Mouse (Mus musculus): ENCODE data around the gene Nradd.
A peak's percentile ranks its signal among the peaks of the same experiment; 100 is the strongest.

Gene Nradd

DNA sequence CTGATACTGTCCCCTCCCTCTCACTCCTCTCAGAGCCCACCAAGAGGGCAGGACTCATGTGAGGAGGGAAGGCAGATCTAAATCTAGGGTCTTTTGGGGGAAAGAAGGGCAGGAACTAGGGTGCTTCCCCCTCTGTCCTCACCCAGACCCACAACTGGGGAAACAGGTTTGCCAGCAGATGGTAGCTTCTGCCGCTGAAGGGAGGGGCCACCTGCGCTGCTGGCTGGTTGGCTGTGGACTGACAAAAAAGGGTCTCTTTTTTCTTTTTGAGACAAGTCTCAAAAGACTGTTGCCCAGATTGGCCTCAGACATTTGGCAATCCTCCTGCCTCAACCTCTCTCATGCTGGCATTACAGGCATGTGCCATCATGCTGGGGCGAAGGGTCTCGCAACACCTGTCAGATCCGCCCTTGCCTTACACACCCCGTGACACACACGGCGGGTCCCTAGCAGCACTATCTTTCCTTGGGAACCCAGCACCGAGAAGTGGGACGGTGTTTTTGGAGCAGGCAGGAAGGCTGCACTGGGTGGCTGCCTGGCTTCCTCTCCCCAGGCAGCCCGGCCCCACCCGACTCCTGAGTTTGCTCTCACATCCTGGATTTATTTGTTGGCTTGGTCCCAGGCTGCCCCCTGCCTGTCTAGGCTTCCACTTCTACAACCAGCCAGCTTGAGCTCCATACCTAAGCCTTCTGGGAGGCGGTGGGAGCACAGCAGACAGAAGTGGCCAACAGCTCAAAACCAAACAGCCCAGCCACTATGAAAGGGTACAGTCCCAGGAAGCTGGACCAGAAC, 27.9 kb upstream of the Nradd start:
- DNase-seq, result peak; percentile 60

DNA sequence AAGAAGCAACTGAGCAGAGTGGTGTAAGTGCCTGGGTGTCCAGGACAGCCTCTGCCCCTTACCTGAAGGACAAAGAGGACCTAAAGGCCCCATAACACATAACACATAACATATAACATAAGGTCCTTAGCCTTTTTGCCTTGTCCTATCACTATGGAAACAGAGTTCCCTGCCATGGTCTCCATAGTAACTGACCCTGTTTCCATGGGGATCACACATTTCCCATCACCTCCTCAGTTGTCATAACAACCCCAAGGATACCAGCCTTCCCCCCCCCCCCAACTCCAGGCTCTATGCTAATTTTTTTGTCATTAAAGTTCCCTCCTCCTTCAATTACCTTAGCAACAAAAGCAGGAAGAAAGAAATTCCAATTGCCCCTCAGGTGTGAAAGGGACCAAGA, 25.5 kb upstream of the Nradd start:
- no peak for DNase-seq

DNA sequence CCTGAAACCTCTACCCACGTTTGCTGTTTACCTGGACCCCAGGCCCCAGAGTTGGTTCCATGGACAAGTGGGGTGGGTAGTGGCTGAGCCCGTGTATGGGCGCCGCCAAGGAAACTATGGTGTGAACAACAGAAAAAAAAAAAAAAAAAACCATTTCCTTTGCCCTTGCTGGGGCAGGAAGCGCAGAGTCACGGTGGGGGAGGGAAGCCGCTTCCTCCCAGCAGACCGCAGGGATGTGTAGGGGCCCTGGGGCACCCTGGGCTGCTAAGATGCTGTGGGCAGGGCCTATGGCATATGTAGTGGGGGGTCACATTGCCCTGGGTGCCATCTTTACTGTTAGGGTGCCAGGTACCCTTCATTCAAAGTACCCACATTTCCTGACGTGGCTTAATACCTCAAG, 21.0 kb upstream of the Nradd start:
- DNase-seq, result no peak

DNA sequence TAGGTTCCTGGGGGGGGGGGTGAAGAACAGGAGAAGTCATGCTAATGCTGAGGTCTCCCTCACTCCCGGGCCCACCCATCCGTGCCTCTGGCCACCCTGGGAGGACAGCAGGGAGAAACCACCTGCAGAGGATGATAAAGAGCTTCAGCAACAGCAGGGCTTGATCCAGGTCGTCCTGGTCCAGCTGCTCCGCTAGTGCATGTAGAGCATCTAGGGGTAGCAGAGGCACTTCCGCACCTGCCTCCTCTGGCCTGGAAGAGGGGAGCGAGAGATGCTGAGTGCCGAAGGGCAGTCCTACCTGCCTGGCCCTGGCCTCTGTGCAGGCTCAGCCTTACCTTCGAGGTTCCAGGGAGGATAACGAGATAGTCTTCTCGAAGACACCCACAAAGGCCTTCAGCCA, 20.0 kb upstream of the Nradd start:
- no peak for DNase-seq

DNA sequence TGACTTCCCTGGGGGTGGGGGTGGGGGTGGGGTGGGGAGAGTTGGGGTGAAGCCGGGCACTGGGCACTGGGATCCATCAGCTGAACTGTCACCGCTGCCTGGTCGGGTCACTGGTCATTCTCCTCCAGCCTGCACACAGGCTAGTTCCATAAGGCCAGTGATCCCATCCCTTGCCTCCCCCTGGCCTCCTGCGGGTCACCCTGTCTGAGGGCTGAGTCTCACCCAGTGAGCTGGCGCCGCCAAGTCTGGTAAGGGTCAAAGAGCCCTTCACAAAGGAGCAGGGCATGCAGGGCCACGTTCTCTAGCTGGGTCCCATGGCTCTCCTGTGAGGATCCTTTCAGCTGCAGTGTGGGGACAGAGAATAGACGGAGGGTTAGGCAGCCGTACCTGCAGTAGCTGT, 19.5 kb upstream of the Nradd start:
- DNase-seq, result no peak

DNA sequence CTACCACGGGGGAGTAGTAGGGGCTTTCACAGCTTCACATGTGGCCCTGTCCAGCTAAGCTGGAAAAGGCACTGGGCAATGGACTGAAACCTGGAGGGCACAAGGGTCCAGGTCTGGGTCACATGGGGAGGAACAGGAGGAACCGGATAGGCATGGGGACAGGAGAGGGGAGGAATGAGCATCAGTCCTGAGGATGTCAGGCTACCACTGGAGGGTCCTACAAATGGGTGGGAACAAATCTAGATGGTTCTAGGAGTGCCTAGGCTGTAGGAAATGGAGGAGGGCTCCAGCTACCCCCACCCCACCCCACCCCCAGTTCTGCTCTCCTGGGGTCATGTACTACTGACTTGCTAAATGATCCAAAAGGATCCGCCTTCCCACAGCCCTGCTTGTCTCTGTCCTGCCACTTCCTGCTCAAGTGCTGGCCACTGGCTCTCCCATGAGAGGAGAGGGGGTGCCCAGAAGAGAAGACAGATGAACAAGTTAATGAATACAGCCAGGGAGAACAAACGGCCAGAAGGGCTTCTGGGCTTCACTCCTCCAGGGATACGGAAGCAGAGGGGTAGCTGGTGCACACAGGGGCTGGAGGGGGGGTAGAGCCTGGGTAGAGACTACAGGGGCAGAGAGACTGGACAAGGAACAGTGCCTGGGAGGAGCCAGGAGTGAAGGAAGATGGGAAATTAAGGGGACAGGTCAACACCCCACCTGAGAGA, 18.7 kb upstream of the Nradd start:
- DNase-seq, result no peak

DNA sequence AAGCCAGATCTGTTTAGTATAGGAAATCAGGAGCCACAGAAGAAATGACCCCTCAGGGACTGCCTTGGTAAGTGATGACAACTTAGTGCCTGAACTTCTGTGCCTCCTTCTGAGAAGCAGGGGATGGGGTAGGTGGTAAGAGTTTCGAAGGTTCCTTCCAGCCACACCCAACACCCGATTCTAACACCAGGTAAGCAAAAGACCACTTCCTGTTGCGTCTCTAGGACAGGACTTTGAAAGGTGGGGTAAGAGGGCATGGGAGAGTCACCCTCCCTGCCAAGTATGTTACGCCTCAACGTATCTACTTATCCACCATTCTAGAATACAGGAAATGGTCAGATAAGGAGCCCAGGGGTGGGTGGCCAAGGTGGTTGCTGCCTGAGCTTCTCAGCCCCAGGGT, 16.8 kb upstream of the Nradd start:
- no peak for DNase-seq

DNA sequence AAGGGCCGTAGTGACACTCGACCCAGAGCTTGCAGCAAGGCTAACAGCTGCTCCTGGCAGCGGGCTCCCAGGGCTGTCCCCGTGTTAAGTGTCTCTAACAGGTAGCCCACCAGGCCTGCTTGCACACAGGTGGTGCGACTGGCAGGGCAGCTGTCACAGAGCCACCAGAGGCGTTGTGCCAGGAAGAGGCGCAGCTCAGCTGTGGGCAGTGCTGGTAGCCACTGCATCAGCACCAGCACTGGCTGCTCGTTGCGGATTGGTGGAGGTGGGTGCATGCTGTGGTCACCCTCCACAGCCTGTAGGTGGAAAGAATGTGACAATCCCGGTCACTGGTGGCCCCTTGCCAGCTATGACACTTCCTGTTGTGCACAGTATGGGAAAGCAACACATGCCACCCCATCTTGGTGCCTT, 14.4 kb upstream of the Nradd start:
- DNase-seq, result peak; percentile 68

DNA sequence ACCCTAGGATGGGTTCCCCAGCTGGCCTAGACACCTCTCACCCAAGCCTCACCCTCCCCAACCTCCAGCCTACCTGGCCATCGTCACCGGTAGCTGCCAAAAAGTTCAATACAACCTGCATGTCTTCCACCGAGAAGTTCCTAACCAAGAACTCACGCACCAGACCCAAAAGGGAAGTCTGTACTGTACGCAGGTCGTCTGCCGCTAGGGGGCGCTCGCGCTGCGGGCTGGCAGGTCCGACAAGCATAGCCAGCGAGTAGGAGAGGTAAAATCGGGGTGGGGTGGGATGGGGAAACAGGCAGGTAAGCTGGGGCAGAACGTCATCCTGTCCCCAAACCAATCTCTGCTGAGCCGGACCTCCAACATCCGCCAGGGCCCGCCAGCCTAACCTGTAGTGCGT, 11.0 kb upstream of the Nradd start:
- peak; percentile 82 for DNase-seq

DNA sequence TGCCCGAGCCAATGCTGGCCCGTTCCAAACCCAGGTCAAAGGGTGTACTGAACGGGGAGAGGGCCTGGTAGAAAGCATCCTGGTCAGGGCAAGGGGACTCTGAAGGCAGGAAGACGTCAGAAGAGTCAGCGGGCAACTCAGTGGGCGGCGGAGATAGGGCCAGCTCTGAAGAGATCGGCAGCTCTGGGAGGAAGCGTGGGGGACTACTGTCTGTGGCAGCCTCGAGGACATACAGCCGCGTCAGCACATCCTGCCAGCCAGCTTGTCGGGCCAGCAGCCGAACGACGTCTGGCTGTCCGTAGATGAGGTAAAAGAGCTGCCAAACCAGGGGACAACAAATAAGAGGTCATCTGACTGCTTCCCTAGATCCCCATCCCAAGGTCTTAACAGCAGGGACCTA, 9.6 kb upstream of the Nradd start:
- peak; percentile 25 for DNase-seq

DNA sequence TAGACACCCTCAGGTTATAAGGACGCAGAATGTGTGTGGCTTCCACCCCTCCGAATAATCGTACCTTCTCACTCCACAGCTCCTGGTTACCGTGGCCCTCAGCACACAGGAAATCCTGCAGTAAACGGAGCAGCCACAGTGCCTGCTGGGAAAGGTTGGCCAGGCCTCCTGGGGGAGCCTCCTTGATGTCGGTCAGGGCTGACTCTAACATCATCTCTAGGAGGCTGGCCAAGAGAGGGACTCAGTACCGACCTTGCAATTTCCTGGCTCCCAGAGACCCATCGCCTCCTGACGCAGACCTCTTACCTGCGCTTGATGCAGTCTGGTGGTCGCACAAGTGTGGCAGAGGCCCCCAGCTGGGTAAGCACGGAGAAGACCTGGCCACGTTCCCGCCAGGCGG, 8.4 kb upstream of the Nradd start:
- DNase-seq, result peak; percentile 35

DNA sequence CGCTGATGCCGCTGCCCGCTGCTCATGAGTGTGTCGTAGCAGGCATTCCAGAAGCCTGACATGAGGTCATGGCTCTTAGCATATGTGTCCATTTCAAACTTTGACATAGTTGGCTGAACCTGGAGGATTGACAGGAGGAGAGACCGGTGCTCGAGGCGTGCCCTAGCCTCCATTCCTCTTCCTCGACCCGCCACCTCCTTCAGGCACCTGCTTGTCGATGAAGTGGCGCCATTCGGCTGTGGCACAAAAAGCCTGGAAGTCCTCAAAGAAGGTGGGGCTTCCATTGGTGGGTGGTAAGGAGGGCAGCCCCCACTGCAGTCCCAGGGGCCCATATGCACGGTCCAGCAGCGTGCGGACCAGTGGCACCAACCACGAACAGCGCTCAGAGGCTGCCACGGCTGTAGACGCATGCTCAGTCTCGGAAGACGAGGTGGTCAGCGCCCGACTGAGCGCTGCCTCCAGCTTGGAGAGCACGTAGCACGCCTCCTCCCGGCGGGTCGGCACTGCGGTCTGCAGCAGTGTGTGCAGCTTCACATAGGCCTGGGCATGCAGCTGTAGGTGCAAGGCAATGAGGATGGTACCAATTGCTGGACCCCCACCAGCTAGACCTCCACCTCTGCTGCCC, 7.5 kb upstream of the Nradd start:
- peak; percentile 36 for DNase-seq

DNA sequence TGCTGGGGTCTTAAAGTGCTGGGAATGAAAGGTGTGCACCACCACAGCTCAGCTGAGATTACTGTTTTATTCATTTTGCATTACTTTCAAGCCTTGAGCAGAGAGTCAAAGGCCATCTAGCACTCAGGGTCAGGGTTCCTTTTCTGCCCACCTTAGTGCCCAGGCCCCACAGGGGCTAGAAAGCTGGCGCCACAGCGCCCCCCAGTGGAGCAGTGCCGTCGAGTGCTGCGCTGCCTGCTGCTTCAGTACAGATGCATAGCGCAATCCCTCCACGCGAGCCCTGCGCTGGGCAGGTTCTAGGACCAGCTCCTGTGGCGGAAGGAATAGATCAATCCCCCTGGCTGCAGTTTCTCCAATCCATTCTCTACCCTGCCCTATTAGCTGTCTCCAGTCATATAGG, 6.9 kb upstream of the Nradd start:
- DNase-seq, result no peak

DNA sequence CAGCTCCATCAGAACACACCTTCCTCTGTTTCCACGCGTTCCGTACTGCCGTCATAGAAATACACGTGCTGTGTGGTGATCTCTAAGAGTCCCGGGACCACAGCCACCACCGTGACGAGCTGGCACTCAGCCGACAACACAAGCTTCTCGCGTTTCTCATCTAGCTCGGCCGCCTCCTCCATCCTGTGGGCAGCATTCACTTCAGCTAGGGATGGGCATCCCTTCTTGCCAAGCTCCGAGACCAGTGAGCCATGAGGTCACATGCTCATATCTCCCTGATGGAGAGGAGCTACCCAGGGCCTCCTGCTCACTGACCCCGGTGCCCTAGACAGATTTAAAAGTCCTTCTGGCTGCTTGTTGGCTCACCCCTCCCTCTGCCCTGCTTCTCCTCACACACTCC, 5.9 kb upstream of the Nradd start:
- no peak for DNase-seq

DNA sequence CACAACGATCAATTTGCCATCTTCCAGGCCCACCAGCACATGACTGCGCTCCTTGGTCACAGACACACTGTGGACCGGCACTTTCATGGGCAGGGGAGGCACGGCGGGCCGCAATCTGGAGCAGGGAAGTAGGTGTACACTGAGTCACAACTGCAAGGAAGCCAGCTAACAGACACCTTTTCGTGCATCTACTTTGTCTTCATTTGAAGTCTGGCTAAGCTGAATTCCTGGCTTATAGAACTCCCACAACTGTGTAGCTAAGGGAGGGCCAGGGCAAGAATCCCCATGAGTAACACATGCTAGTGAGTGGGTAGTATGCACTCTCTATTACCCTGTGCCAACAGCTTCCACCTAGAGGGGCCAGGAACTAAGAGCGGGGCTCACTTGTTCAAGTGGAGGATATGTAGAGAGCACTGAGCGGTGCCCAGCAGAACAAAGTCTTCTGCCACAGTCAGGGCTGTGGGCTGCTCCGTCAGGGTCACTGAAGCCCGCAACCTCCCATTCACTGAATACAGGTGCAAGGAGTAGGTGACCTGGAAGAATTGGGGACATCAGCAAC, 1.2 kb upstream of the Nradd start:
- DNase-seq, result peak; percentile 34

DNA sequence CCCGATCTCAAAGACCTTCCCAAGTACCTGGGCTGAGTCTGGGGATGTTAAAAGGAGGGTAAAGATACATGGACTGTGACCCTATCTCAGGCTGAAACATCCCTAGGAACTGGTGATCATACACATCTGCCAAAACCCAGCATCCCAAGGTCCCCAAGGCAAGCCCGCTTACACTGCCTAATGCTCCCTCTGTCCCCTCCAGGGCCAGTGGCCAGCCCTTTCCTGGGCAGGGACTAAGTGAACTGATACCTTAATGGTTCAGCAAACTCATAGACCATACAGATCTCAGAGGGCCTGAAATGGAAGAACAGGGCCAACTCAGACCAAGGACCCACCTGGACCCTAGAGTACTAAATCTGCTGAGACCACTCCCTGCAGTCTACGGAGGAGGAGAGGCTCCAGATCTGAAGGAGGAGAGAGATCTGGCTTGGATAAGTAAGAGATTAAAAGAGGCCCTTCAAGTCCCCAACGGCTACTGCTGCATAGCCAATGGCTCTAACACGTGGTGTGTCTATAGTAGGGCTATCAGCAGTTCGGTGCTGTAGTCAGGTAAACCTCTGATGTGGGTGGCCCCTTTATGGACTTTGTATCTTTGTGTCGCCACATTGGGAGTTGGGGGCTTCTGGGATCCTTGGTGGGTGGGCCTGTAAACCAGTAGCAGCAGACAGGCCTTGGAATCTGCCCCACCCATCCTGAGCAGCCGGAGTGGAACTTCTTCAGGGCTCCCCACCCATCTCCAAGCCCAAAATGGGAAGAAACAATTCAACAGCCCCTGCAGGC, 646 bp downstream of the Nradd start:
- DNase-seq, result no peak

DNA sequence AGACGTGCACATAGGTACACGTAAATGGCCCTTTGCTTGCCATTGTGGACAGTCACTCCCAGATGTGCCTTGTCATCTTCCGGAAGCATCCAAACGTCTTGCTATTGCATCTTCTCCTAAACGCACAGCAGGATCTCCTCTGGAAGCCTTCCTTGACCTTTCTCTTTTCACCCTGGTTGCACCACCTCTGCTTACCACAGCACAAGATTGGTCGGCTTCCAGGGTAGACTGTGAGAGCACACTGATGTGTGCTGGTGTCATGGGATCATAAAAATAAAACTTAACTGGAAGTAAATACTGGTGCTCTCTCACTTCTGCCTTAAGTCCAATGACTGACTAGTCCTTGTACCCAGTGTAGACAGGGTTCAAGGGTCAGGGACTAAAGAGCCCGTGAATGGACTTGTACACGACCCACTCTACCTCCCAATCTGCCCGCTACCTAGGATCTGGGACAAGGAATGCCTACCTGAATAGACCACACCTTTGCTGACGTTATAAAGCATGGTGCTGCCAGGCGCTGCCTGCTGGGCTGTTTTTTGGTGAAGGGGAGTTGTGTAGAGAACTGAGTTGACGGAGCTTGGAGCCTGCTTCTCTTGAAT, 1.5 kb downstream of the Nradd start:
- DNase-seq, result peak; percentile 21

DNA sequence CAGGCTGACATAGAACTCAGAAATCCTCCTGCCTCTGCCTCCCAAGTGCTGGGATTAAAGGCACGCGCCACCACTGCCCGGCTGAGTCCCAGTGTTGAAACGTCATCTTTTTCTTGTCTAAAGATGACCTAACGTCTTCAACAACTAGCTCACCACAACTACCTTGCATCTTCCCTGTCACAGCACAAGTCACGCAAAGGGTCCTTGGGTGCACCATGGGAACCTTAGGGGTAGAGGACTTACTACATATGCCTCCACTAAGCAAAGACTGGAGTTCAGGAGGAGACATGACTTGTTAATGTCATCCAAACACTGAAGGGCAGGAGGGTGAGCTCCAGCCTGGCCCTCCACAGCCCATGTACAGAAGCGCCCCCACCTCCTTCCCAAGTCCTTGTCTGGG, 3.6 kb downstream of the Nradd start:
- no peak for DNase-seq

DNA sequence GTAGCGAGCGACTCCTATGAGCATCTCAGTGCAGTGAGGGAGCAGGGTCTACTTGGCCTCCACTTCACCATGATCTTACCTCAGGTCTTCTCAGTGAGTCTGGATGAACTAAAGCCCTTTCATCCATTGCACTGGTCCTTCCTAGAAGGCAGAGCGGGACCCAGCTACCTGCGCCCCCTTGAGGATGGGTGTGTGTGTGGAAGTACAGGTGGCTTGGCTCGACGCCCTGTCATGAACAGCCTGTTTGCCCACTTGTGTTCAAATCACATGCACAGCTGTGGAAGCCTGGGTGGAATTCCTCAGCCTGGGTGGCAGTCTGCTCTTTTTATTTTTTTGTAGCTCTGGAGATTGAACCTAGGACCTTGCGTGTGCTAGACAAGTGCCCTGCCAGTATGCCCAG, 4.1 kb downstream of the Nradd start:
- no peak for DNase-seq

DNA sequence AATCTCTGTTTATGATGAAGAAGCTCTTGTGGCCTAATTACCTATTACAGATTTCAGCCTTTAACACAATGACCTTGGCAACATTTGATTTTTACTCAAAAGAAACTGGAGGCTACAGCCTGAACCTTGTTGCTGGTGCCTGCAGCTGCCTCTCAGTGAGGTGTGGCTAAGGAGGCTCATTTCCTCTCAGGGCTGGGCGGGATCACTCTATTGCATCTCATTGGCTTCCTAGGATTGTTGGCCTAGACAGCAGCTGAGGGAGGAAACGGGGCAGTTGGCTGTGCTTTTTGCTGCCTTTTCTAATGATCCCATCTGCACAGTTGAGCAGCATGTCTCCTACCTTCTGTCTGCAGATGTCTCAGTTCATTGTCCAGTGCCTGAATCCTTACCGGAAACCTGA, 7.2 kb downstream of the Nradd start:
- no peak for DNase-seq

DNA sequence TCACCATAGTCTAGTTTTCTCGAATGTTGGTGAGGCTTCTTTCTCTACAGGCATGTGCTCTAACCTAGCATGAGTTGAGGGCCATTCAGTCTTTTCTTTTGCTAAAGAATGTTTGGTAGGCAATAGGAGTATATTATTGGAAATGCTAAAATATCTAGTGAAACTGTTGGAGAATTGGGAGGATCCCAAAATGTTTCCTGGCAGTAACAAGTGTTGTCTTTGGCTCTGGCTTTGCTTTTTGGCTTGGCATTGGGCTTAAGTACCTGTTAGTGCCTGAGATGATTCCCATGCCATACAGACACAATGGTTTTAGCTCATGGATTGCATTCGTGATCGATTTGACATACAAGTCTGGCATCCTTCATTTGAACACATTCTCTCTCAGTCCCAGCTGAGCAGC, 12.8 kb downstream of the Nradd start:
- no peak for DNase-seq

DNA sequence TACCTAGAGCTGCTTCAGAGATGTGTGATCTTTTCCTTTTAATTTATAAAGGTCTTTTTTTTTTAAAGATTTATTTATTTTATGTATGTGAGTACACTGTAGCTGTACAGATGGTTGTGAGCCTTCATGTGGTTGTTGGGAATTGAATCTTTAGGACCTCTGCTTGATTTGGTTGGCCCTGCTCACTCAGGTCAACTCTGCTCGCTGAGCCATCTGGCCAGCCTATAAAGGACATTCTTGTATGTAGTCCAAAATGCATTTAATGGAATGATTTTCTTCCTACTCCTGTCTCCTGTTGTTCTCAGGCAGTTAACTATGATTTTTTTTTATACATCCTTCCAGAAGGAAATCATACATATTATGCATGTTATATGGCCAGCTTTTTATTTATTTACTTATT, 40.7 kb downstream of the Nradd start:
- peak; percentile 46 for DNase-seq

DNA sequence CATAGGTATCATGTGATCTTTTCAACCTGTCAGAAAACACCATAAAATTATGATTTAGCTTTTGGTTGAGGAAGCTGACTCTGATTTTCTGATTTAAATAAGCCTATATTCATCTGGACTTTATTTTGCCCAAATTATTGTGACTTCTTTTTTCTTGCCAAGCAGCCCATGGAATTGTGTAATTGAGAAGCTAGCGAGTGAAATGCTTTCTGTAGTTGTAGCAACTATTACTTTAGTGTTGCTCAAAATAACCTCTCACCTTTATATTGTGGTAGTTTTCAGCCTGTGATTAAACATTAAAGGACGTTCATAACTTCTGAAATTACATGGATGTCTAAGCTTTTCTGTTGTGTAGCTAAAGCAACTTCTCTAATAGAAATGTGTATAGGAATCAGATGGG, 42.1 kb downstream of the Nradd start:
- no peak for DNase-seq

Measured in cerebellum, adult 9-11 months (tissue).